Mouse (Mus musculus) forelimb bud, embryonic 11.5 days (tissue): Measurements from ENCODE around the gene Podn.
A peak's percentile ranks its signal among the peaks of the same experiment; 100 is the strongest.

ENCODE experiments used
- DNase-seq: peaks from one replicate; pipeline ENCODE4 v3.0.0-alpha.2; 2012; ENCODE audit warnings: low read depth, low spot score

Gene Podn

DNA sequence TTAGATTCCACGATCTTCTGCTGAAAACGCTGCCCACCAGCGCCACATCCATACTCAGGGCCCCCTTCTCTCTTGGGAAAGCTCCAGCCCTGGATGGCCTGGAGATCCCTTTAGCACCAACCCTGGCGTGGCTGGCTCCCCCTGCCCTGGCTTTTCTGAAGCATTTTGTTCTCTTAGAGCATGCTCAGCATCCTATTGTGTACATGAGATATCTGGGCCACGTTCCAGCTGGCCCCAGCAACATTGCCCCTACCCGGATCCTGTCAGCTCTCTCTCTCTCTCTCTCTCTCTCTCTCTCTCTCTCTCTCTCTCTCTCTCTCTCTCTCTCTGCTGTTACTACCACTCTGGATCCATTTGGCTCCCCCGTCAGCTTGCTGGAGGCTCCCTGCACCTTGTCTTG, 90.9 kb downstream of the Podn start:
- DNase-seq, result no peak

DNA sequence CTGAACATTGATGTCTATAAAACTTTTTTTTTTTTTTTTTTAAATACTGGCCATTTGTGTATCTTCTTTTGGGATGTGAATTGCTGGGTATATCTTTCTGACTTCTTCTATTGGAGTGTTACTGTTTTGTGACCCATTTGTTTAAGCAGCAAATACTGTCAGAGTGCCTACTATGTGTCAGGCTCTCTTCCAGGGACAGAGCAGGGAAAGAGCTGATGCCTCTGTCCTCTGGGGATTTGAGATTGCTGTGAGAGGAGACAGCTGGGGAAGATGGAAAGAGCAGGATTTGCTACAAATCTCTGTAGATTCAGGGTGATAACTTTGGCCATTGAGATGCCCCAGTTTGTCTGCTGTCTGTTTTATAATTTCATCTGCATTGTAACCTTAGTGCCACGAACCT, 96.9 kb downstream of the Podn start:
- DNase-seq, result no peak

DNA sequence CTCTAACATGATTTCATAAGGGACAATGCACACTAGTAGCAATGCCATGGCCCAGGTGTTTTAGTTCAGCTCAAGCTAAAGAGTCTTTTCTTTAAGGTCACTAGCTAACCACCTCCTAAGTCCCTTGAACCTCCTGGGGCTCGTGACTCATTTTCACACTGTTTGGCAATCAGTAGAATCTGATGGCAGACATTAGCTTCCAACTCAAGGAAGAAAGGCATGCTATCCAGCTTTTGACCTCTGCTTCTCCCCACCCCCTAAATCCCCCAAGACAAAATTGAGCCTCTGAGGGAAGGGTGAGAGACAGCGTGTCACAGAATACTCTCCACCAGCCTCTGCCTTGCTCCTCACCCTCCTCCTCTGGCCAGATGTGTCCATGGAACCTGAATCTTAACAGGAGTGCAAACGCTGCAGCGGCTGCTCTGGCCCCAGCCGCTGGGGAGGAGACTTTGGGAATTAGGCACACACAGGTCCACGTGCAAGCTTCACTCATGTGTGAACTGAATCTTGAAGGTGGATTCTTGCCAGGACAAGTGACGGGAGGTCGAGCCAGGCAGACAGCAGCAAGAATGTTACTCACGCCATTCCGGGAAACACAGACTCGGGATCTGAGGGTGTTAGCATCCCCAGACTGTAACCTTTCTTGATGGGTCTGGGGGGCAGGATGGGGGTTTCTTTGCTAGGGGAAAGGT, 97.5 kb downstream of the Podn start:
- no peak for DNase-seq

DNA sequence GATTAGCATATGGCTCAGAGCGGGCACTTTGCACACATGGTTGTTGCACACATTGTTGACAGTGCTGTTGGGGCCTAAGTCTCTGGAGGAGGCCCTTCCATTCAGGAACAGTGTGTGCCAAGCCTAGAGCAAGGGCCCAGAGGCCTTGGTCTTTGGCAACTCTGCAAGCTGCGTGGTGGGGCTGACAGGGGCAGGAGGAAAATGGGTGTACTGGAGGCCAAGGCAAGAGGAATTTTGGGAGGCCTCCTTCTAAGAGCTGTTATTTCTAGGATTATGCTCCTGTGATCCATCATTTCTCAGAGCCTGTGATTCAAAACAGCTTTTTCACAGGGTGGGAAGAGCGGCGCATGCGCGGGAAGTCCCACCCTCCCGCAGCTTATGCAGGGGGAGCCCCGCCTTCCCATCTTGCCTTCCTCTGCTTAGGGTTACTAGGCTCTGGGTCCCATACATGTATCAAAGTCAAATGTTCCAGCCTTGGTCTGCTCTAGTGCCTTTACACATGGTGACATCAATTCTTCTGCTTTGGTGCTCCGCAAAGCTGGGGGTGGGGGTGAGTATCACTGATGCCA, 99.7 kb downstream of the Podn start:
- no peak for DNase-seq

DNA sequence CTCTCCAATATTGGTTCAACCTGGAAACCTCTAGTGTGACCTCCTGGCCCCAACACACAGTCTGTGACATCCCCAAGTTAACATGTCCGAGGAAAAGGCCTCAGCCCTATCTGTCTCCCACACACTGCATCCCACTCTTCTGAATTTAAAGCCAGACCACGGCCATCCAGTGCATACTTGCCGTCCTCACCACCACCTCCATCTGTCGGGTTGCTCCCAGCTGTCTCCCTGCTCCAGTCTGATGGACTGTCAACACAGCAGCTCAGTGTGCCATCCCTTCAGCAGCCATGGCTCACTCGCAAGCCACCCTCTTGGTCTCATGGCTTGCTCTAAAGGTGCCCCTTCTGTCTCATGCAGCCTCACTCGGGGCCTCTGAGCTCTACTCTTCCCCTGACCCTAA, 100.5 kb downstream of the Podn start:
- no peak for DNase-seq

DNA sequence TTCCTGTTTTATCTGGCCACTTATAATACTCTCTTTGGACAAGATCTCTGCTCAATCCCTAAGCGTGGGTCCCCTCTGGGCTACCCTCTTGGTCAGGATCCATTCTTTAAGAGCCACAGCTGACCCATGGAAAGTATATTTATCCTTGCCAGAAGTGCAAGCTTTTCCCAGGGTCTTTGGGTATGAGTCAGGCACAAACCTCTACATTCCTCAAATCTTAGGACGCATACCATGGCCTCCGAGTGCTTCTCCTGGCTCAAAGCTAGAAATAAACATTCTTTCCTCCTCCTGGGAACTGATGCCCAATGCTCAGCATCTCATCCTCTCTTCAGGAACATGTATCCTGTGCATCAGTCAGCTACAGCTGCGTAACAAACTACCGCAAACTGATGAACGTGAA, 101.2 kb downstream of the Podn start:
- DNase-seq, result no peak

DNA sequence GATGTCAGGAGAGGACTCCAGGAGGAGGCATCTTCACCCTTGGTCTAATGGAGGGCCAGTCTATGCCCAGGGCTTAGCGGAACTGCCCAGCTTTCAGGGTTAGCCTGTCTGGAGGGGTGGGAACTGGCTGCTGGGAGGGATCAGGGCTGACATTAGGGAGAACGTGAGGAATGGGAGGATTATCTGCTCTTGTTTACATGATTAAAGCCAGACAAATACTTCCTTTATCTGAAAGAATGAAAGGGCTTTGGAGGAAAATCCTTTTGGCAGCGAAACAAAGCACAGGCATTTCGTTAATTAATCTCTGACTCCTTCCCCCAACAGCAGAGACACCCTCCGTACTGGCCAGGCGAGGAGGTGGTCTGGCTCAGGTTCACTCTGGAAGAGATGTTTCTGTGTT, 104.4 kb downstream of the Podn start:
- no peak for DNase-seq

DNA sequence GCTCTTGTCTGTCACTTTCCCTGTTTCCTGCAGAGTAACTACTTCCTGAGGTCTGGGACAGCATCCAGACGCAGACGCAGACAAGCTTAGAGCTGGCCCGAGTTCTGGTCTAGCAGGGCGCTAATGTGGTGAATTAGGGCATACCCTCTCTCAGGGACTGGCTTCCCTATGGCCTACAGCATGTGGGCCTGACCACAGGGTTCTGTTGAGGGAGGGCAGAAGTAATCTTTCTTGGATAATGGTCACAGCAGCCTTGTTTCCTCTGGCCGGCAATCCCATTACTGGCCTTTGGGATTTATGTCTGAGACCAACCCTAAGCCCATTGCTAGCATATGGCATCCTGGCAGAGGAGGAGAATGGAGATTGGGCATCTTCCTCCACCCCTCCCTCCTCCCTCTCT, 105.4 kb downstream of the Podn start:
- no peak for DNase-seq

DNA sequence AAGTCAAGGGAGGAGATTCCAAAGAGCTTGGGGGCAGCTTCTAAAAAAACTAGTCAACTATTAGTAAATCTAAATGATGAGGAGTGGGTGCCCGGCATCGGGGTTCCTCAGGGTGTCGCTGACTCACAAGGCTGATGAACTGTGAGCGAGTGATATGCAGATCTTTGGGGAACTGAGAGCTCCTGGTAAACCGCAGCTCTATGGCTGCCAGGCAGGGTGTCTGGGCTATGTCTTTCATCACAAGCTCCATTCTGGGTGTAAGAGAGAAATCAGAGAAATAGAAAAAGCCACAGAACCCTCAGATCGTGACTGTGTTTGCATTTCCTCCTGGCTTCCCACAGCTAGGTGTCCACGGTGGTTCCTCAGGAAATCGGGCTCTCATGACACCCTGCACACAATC, 107.3 kb downstream of the Podn start:
- DNase-seq, result no peak

DNA sequence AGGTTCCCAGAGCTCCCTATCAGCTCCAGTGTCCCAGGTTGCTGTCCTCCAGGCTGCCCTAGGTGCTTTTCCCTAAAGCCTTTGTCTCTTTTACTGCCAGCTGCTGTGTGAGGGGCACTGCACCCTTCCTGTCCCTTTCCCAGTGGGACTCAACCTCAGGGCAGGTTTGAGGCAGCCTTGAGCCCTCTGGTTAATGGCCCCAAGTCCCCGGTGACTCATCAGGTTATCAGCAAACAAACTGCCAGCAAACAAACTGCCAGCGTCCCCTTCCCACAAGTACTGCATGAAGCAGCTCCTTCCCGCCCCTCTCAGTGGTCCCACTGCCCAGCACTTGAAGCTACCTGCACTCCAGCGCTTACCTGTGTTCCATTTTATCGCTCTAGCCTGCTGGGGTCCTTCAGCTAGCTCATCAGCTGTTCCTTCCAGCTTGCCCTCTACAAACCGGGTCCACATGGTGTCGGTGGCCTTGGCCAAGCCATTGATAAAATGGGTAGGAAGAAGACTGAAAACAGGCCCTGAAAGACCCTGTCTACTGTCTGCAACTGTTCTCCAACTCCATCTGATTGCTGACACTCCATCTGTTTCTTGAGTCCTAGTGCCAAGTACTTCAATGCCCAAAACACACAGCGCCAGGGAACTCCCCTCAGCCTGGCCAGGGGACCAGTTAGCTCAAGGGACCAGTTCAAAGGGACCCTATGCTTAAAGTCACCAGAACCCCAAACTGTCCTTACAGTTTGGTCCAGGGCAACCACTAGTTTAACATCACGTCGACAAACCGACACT, 109.7 kb downstream of the Podn start:
- DNase-seq, result no peak

DNA sequence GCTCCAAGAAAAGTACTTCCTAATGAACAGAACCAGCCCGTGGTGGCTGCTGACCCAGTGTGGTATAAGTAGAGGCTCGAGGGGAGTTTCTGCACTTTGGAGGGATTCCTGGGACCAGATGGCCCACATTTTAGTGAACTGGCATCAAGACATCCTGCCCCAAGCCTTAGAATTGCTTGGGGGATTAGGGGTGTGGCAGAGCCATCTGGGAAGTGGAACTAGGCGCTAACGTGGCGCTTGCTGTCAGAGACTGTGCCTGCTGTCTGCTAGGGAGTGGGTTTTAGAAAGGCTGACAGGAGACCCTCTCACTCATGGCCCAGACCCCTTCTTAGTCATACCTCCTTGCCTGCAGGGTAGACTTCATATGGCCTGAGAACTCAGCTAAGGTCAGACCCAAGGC, 110.4 kb downstream of the Podn start:
- no peak for DNase-seq

DNA sequence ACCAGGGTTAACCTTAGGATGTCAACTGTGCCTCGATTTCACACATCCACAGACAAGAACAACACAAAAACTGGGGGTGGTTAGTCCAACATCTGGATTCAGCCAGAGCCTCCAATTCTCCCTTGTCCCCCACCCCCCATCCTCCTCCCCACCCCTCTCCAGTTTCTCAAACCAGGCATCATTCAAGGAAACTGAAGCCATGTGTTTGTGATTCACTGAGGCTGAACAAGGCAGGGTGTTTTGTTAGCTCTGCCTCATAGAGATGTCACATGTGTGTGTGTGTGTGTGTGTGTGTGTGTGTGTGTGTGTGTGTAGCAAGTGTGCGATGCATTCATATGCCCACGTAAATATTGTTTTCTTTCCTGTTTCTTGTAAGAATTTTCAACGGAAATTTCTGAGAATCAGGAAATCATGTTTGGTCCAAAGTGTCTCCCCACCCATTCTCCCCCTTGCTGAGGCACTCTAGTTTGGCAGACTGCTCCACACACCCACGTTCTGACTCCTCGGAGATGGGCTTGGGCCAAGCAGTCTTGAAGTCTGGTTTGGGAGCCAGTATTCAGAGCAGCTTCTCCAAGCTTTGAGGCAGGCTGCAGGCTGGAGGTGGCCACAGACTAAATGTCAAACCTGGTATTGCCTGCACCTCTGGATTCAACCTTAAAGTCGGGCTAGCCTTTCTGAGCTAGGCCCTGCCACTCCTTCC, 111.8 kb downstream of the Podn start:
- DNase-seq, result peak; percentile 63

DNA sequence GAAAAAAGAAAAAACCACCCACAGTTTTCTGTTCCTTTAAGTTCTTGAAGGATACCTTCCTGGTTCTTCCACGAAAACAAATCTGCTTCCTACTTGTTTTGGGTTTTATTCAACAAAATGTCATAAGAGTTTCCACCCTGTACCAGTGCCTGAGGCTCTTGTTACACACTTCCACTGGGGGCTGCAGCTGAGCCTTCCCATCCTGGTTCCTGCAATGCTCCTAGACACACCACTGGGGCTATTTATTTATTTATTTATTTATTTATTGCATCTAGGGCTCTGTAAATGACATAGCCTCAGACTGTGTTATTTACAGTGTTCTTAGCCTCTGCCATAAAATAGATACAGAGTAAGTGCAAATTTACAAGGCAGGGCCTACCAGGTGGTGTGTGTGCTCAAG, 112.5 kb downstream of the Podn start:
- no peak for DNase-seq

DNA sequence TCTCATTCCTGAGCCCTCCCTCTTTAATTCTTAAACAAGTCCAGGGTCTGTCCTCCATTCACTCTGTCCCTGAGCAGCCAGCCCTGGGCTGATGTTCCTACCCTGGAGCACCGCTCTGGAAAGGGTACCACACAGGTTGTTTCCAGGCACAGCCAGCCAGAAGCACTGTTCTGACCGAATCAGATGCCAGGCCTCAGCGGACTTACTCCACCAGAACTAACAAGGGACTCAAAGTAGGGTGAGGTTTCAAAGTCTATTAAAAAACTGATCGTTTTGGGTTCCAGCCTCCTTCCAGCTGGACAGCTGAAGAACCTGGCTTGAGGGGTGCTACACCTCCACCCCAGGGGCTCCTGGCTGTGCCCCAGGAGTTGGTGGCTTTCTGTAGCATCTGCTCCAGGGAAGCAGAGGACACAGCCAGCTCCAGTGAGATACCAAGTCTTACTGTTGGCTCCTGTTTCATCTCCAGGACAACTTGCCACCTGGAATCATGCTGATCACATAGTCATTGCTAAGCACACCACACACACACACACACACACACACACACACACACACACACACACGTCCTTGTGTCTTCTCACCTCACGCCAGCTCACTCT, 116.1 kb downstream of the Podn start:
- DNase-seq, result no peak

DNA sequence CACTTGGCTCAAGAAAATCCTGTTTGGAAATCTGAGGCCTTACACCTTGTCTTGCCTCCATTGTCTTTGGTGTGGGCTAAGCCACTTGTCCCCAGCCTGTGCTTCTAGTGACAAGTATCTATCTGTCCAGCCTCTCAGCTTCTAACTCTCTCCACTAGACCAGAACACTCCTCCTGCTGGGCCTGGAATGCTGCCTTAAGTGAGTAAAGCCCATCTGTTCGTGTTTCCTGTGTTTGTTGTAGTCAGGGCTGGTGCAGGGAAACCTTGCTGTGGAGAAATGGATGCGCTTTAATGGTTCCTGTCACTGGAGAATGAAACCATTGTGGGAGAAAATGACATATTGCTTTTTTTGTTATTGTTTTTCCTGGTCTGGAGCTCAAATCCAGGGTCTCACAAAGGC, 116.7 kb downstream of the Podn start:
- DNase-seq, result peak; percentile 32

DNA sequence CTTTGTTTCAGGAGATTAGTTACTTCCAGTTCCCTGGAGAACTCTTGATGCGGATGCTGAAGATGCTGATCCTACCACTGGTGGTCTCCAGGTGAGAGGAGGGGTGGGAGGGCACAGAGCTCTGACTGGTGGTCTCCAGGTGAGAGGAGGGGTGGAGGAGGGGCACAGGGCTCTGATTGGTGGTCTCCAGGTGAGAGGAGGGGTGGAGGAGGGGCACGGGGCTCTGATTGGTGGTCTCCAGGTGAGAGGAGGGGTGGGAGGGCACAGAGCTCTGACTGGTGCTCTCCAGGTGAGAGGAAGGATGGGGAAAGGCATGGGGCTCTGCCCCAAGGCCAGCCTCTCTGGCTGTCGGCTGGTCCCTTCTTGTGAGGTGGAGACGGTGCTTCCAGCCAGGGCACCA, 118.7 kb downstream of the Podn start:
- no peak for DNase-seq

DNA sequence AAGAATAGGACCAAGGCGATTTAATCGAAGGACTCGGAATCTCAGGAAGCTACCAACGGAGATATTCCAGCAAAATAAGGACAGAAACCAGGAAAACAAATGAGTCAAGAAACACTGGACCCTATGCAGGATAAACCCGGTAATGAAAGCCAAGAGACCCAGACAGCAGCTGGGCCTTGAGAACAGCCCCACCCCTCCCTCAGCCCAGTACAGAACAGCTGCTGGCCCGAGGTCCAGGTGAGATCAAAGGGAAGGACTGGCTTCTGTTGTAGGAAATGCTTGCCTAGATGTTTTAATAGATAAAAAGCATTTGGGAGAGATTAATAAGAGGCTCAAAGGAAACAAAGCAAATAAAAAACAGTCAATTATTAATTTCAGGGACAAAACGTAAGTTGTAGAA, 121.2 kb downstream of the Podn start:
- no peak for DNase-seq

DNA sequence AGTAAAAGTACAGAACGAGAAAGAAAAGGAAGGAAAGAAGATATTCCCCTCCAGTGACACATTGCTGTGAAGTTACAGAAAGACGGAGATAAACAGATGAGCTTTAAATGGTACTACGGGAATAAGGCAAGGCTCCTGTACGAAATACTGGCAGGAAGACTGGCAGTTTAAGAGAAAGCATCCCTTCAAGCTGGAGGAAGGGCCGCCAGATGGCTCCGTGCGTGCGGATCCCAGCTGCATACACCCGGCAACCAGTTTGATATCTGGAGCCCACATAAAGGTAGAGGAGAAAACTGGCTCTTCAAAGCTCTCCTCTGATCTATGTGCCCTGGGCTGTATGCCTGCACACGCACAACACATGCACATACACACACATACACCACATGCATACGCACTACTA, 121.7 kb downstream of the Podn start:
- DNase-seq, result no peak

DNA sequence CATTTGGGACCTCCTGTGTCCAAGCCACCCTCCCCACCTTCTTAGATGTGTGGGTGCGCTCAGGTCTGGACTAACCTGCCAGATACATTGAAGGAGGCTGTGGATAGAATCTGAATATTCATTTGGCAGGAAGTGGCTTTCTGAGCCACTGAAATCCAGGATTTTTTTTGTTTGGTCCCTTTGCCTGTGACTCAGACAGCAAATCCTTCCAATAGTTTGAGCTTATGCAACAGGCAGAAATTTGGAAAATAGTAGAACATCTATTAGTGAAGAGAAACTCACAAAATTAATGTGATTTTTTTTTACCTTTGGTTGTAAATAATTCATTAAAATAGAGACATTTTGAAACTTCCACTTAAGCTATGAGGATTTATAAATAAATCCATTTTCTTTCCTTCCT, 125.1 kb downstream of the Podn start:
- DNase-seq, result no peak

DNA sequence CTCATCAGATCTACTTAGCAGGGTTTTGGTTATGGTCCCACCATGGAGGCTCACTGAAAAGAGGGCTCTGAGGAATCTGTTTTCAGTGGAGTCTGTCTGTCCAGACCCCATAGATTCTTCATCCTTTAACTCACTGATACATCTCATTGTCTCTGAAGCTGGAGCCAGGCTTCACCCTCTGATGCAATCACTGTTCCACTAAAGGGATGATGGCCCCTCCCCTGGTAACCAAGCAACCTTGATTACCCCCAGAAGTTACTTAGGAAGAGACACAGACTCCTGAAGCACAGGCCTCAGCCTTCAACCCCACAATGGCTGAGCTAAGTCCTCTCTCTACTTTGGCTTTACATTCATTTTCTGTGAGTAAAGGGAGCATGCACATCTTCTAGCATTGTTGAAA, 126.5 kb downstream of the Podn start:
- DNase-seq, result no peak

DNA sequence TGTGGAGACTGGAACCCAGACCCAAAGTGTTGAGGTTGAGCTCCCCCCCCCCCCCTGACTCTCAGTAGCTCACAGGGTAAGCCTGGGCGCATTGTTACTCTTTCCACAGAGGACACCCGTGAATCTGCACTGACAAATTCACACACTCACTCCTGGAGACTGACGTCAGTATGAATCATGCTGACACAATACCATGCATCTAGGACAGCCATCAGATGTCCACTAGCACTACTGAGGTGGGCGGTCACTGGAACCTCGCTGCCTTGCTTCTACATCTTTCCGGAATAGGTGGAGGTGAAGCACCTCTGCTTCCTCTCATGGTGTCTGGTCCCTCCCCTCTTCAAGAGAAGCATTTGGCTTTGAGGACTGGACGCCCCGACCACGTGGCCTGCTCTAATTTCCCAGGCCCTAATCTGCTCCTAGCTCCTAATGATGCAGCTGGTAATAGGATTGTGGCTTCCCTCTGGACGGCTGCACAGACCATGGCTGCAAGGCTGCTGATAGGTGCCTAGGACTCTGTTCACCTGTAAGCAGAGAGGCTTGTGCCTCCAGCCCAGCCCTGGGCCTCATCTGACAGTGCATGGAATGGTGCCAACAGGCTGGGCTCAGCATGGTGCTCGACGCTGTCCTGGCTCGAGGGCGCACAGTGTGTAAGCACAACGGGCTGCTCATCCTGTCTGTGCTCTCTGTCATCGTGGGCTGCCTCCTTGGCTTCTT, 128.1 kb downstream of the Podn start, which contains the start of gene Slc1a7:
Gene Slc1a7, plus strand, starts transcription at position 367 of the 717 bp plus-strand sequence.
- no peak for DNase-seq
